Mouse (Mus musculus): ENCODE results near the gene Pfas.

DNA sequence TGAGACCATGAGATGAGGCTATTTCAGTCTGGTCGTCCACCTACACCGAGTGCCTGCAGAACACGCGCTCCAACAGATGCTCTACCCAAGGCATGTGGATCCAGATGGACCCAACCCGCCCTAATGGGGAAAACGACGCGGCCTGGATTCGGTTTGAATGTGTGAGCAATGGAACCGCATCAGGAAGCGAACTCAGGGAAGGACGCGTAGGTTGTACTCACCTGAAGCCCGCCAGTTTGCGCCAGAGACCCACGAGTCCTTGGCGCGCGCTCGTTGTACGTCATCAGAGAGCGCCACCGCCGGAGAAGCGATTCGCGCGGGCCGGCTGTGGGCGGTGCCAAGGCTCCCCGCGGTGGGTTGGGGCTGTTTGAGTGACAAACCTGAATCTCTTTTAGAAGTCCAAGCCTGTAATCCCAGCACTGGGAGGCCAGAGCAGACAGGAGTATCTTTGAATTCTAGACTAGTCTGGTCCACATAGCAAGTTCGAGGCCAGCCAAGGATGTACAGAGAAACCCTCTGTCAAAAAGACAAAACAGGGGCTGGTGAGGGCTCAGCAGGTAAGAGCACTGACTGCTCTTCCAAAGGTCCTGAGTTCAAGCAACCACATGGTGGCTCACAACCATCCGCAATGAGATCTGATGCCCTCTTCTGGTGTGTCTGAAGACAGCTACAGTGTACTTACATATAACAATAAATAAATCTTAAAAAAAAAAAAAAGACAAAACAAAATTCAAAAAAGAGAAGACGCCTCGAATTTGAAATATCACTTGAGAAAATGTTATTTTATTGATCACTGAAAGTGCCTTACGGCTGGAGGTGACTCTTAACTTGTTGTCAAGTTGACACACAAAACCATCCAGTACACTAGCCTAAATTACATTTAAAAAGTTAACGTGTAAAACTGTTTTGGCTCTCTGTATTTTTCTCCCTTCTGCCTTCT, at the start of gene Pfas:
- no peak for TF ChIP-seq CTCF (IDR thresholded peaks at IDR 0.05; ENCODE audit: low read depth, low read length)
- TF ChIP-seq POLR2A (IDR thresholded peaks at IDR 0.05; ENCODE audit: borderline replicate concordance, low read depth, low read length) = no peak

All from bone marrow macrophage, adult 2 months (primary cell).